Mouse (Mus musculus): Measurements from ENCODE around the gene Vdac1. TPM values are rescaled to one million over a fixed set of nuclear protein-coding genes. Genes with fewer than 3 reads are reported as not detected.
"Not testable (repeated sequence)": the region's sequence is repeated elsewhere in the genome, so short reads cannot be mapped to it uniquely, and the experiment has no call there.

Gene Vdac1
- polyA plus RNA-seq, 1 experiment: 374 TPM

DNA sequence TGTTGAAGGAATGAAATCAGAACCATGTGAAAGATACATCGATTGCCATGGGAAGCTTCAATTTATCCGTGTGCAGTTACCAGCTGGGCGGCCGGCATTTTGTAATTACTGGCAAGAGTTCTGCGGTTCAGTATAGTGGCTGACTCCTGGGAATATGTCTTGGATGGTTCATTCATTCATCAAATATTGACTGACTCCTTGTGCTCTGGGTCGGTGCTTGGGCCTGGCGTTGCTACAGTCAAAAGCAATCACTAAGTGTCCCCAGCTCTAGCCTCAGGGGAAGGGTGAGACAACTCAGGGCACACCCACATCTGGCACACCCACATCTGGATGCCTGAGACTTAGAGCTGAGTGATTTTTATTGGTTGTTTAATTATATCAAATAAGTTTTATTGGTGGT lies 13.2 kb downstream of the Vdac1 start:
- no peak overlapping the region for H3K27ac ChIP-seq (ENCODE audit: insufficient read depth, low read depth, low read length)
- no peak overlapping the region for H3K4me3 ChIP-seq (ENCODE audit: insufficient read depth, low read depth, low read length)
- WGBS: 56% methylated on average over 7 of the region's 7 CpGs
- H3K4me1 ChIP-seq (ENCODE audit: control insufficient read depth, insufficient read depth, low read length): peaks cover 15% of the 10 kb centered on the region
- TF ChIP-seq CTCF (IDR thresholded peaks at IDR 0.05; ENCODE audit: insufficient read depth, low read depth, low read length): no peak
- no peak for TF ChIP-seq POLR2A (IDR thresholded peaks at IDR 0.05; ENCODE audit: insufficient read depth, low read depth, low read length)

DNA sequence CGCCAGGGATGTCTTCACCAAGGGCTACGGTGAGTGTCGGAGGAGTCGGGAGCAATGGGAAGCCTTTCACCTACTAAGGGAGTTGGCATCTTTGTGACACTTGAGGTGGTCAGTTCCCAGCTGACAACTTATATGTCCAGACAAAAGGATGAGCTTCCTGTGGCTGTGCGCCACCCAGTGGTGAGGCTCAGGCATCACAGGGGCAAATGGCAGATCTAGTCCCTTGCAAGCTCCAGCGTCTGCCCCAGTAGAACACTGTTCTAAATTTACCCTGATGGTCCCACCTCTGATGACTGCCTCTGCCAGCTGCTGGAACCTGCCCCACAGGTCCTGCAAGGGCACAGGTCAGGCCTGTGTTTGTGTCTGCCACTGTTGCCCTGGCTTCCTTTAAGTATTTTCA lies 13.7 kb downstream of the Vdac1 start:
- Histone ChIP-seq H3K4me3 (ENCODE audit: insufficient read depth, low read depth, low read length) (no peak overlapping the region), H3K4me1 (ENCODE audit: control insufficient read depth, insufficient read depth, low read length) (peaks cover 11% of the 10 kb centered on the region), H3K27ac (ENCODE audit: insufficient read depth, low read depth, low read length) (no peak overlapping the region)
- TF ChIP-seq CTCF (IDR thresholded peaks at IDR 0.05; ENCODE audit: insufficient read depth, low read depth, low read length) (peak; percentile 90), POLR2A (IDR thresholded peaks at IDR 0.05; ENCODE audit: insufficient read depth, low read depth, low read length) (no peak)
- 47% methylated on average over 6 of the region's 6 CpGs for WGBS

DNA sequence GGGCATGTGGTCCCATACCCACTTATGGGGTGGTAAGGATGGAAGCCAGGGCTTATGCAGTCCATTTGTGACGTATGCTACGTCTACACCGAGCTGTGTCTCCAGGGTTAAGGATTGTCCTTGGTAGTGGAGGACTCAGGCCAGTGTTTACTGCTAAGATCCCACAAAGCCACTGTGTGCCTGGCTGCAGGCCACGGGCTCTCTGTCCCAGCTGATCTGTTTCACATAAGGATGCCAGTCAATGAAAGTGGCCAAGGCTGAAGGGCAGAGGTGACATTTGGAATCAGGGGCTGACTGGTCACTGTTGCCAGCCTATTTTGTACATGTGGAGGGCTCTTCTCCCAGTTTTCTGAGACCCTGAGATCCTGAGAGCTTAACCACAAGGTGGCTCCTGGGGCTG lies 16.9 kb downstream of the Vdac1 start:
- no peak overlapping the region for H3K27ac ChIP-seq (ENCODE audit: insufficient read depth, low read depth, low read length)
- WGBS: 73% methylated on average over 4 of the region's 4 CpGs
- H3K4me1 ChIP-seq (ENCODE audit: control insufficient read depth, insufficient read depth, low read length): 0 out of 2 replicates have a peak, but pooled peaks cover 2% of the 10 kb centered on the region
- no peak overlapping the region for H3K4me3 ChIP-seq (ENCODE audit: insufficient read depth, low read depth, low read length)
- no peak for TF ChIP-seq POLR2A (IDR thresholded peaks at IDR 0.05; ENCODE audit: insufficient read depth, low read depth, low read length)
- TF ChIP-seq CTCF (IDR thresholded peaks at IDR 0.05; ENCODE audit: insufficient read depth, low read depth, low read length): no peak

DNA sequence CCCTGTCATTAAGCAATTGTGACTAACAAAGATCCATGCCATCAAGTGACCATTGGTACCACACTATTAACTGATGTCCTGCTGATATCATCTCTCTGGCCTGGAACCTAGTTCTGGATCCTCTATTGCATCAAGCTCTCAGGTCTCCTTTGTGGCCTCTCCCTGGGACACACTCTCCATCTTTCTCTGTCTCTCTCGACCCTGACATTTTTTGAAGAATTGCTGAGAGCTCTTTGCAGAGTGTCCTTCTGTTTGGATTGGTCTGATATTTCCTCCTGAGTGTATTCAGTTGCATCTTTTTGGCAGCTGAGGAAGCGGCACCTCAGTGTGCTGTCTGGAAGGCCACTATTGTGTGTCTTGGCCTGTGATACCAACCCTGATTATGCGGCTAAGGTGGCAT lies 18.6 kb downstream of the Vdac1 start:
- TF ChIP-seq POLR2A (IDR thresholded peaks at IDR 0.05; ENCODE audit: insufficient read depth, low read depth, low read length): no peak
- WGBS: 91% methylated on average over 3 of the region's 3 CpGs
- H3K4me1 ChIP-seq (ENCODE audit: control insufficient read depth, insufficient read depth, low read length): 0 out of 2 replicates have a peak, but pooled peaks cover under 1% of the 10 kb centered on the region
- no peak overlapping the region for H3K27ac ChIP-seq (ENCODE audit: insufficient read depth, low read depth, low read length)
- H3K4me3 ChIP-seq (ENCODE audit: insufficient read depth, low read depth, low read length): no peak overlapping the region

DNA sequence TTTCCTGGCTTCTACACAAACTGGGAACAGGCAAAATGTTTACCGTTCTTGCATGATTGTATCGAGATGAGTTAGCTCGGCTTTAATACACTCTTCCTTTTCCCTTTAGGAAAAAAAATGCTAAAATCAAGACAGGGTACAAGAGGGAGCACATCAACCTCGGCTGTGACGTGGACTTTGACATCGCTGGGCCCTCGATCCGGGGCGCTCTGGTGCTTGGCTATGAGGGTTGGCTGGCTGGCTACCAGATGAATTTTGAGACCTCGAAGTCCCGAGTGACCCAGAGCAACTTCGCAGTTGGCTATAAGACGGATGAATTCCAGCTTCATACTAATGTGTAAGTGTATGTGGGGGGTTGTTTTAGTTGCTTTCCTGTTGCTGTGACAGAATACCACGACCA lies 23.1 kb downstream of the Vdac1 start:
- 90% methylated on average over 14 of the region's 14 CpGs for WGBS

GRCm38 (mm10) chr11:52384667-52385066 lies 24.0 kb downstream of the Vdac1 start:
- H3K4me1 ChIP-seq (ENCODE audit: control insufficient read depth, insufficient read depth, low read length): no peaks in the 10 kb centered on the region
- WGBS: 43% methylated on average over 3 of the region's 3 CpGs
- no peak overlapping the region for H3K27ac ChIP-seq (ENCODE audit: insufficient read depth, low read depth, low read length)
- TF ChIP-seq POLR2A (IDR thresholded peaks at IDR 0.05; ENCODE audit: insufficient read depth, low read depth, low read length) (no peak), CTCF (IDR thresholded peaks at IDR 0.05; ENCODE audit: insufficient read depth, low read depth, low read length) (no peak)
- no peak overlapping the region for H3K4me3 ChIP-seq (ENCODE audit: insufficient read depth, low read depth, low read length)

More for the DNA sequence above, 23.1 kb downstream of the Vdac1 start:
- H3K27ac ChIP-seq (ENCODE audit: insufficient read depth, low read depth, low read length): no peak overlapping the region
- H3K4me3 ChIP-seq (ENCODE audit: insufficient read depth, low read depth, low read length): no peak overlapping the region
- no peaks in the 10 kb centered on the region for H3K4me1 ChIP-seq (ENCODE audit: control insufficient read depth, insufficient read depth, low read length)
- no peak for TF ChIP-seq POLR2A (IDR thresholded peaks at IDR 0.05; ENCODE audit: insufficient read depth, low read depth, low read length)
- TF ChIP-seq CTCF (IDR thresholded peaks at IDR 0.05; ENCODE audit: insufficient read depth, low read depth, low read length): no peak

DNA sequence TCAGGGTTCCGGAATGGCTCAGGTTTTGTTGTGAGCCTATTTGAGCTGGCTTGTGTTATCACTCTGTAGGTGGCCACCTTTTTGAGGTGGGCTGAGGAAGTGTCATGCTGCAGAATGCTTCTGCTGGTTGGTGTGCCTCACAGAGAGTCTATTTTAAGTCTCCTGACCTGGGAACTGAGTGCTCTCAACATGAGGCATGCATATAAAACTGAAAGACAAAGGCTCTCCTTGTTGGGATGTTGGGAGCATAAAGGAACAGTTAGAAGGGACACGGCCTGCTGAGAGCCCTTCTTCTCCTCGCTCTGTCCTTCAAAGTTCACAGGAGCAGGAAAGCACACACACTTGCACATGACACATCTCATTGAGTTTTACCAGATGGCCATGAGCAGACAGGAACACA lies 26.2 kb downstream of the Vdac1 start:
- Histone ChIP-seq H3K4me3 (ENCODE audit: insufficient read depth, low read depth, low read length) (no peak overlapping the region), H3K27ac (ENCODE audit: insufficient read depth, low read depth, low read length) (no peak overlapping the region), H3K4me1 (ENCODE audit: control insufficient read depth, insufficient read depth, low read length) (no peaks in the 10 kb centered on the region)
- WGBS: 78% methylated on average over 3 of the region's 3 CpGs
- TF ChIP-seq CTCF (IDR thresholded peaks at IDR 0.05; ENCODE audit: insufficient read depth, low read depth, low read length) (no peak), POLR2A (IDR thresholded peaks at IDR 0.05; ENCODE audit: insufficient read depth, low read depth, low read length) (no peak)

DNA sequence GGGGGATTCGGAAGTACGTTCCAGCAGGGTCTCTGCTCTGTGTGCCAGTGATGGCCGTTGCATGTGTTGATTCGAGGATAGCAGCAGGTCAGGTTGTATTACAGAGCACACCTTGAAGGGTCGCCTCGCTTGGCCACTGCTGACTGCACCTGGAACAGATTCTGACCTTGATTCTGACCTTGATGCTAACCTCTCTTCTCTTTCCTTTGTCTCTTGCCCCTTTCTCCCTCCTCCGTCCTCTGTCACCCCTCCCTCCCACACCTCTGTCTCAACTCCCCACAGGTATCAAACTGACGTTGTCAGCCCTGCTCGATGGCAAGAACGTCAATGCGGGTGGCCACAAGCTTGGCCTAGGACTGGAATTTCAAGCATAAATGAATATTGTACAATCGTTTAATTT lies 27.5 kb downstream of the Vdac1 start:
- no peak overlapping the region for H3K4me3 ChIP-seq (ENCODE audit: insufficient read depth, low read depth, low read length)
- H3K27ac ChIP-seq (ENCODE audit: insufficient read depth, low read depth, low read length): no peak overlapping the region
- TF ChIP-seq CTCF (IDR thresholded peaks at IDR 0.05; ENCODE audit: insufficient read depth, low read depth, low read length) (no peak), POLR2A (IDR thresholded peaks at IDR 0.05; ENCODE audit: insufficient read depth, low read depth, low read length) (no peak)
- 90% methylated on average over 12 of the region's 12 CpGs for WGBS
- no peaks in the 10 kb centered on the region for H3K4me1 ChIP-seq (ENCODE audit: control insufficient read depth, insufficient read depth, low read length)

DNA sequence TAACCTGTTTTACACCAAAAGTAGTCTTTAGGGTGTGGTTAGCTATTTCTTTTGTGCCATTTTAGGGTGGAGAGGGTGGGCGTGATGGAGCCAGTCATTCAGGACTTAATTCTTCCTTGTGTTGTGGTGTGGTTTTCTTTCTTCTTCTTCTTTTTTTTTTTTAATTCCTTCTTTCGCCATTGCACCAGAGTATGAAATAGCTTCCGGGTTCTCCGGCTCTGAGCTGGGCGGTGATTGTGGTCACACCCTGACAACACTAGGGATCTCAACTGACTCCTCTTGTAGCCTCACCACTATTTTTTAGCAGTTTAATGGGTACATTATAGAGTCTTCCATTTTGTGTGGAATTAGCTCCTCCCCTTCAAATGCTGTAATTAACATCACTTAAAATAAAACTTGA lies 28.3 kb downstream of the Vdac1 start:
- not testable (repeated sequence) for H3K27ac ChIP-seq (ENCODE audit: insufficient read depth, low read depth, low read length); H3K4me1 ChIP-seq (ENCODE audit: control insufficient read depth, insufficient read depth, low read length); H3K4me3 ChIP-seq (ENCODE audit: insufficient read depth, low read depth, low read length)
- WGBS: 98% methylated on average over 5 of the region's 5 CpGs

DNA sequence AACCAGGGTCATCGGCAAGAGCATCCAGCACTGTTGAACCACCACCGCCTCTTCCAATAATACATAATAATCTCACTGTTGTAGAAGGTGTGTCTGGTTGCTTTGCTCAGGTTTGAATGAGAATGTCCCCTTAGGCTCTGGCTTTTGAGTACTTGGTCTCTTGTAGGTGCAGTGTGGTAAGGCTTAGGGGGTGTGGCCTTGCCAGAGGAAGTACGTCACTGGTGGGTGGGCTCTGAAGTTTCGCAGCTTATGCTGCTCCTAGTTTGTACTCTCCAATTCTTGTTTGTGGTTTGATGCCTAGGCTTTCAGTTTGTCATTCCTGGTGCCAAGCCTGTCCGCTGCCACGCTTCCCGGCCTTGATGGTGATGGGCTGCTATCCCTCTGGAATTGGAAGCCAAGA lies 29.3 kb downstream of the Vdac1 start:
- H3K4me1 ChIP-seq (ENCODE audit: control insufficient read depth, insufficient read depth, low read length): no peaks in the 10 kb centered on the region
- 91% methylated on average over 7 of the region's 7 CpGs for WGBS

More for the DNA sequence above, 29.3 kb downstream of the Vdac1 start:
- no peak overlapping the region for H3K4me3 ChIP-seq (ENCODE audit: insufficient read depth, low read depth, low read length)
- H3K27ac ChIP-seq (ENCODE audit: insufficient read depth, low read depth, low read length): no peak overlapping the region
- no peak for TF ChIP-seq POLR2A (IDR thresholded peaks at IDR 0.05; ENCODE audit: insufficient read depth, low read depth, low read length)
- TF ChIP-seq CTCF (IDR thresholded peaks at IDR 0.05; ENCODE audit: insufficient read depth, low read depth, low read length): no peak
